Mouse (Mus musculus) lung, postnatal 4 days (tissue): ENCODE measurements at regions not wholly inside any gene's neighbourhood (a gene's known extent, or its start where the extent isn't known, plus 50 kb on each side); places are given as distances from the start of the nearest gene placed in this dataset.

ENCODE experiments used
- DNase-seq, 2 experiments: peaks; one replicate each; pipeline ENCODE4 v3.0.0; 2021

- DNase-seq, result peak in 1 of 2 experiments; percentile 8
Observed at GRCm38 (mm10) chr19:17275861-17276502, 96.7 kb downstream of the Gcnt1 start.
